Mouse (Mus musculus) forebrain, embryonic 10.5 days (tissue): Measurements from ENCODE around the gene Tex261. TPM values are rescaled to one million over a fixed set of nuclear protein-coding genes. Genes with fewer than 3 reads are reported as not detected.

Source experiments
- polyA plus RNA-seq: library from polyadenylated mRNA; unstranded; fragments of >200 nt; fragmentation: Nextera tagmentation; extraction: Ambion mirVana; gene quantifications from 2 replicates; pipeline ENCODE4 v1.2.1, GENCODE M21; 2016

Tex261 gene
- polyA plus RNA-seq, 1 experiment from 2014 or later: 80.7 TPM

Other genes starting within 250 kb of the Tex261 start
- 0.12 and 0.26 TPM in 2 replicates for gene Actg2, start 239.5 kb downstream of the Tex261 start, polyA plus RNA-seq
- 12.7 and 13.9 TPM in 2 replicates for gene Stambp, start 203.1 kb downstream of the Tex261 start, polyA plus RNA-seq
- not detected in 2 replicates for gene Clec4f, start 119.6 kb downstream of the Tex261 start, polyA plus RNA-seq
- gene Cd207, start 98.0 kb downstream of the Tex261 start, polyA plus RNA-seq: not detected in 2 replicates
- 3.3 and 4.4 TPM in 2 replicates for gene Vax2, start 64.5 kb downstream of the Tex261 start, polyA plus RNA-seq
- not detected in 2 replicates for gene Atp6v1b1, start 32.8 kb downstream of the Tex261 start, polyA plus RNA-seq
- gene Ankrd53, start 13.2 kb downstream of the Tex261 start, polyA plus RNA-seq: 0.09 and 0.18 TPM in 2 replicates
- 20.8 and 23.0 TPM in 2 replicates for gene Nagk, start 19.2 kb upstream of the Tex261 start, polyA plus RNA-seq
- 21.3 and 22.7 TPM in 2 replicates for gene Paip2b, start 55.9 kb upstream of the Tex261 start, polyA plus RNA-seq
- gene Zfp638, start 91.3 kb upstream of the Tex261 start, polyA plus RNA-seq: 69.9 and 74.9 TPM in 2 replicates
- gene Dysf, start 232.8 kb upstream of the Tex261 start, polyA plus RNA-seq: 3.9 and 4.6 TPM in 2 replicates